Mouse (Mus musculus): ENCODE results near the gene Npepl1. TPM values are rescaled to one million over a fixed set of nuclear protein-coding genes. Genes with fewer than 3 reads are reported as not detected.

Gene Npepl1
- total and polyA plus RNA-seq, 3 experiments = 18.5 to 205 (median 81.5) TPM

- Histone ChIP-seq H3K4me1 (ENCODE audit: insufficient read depth, low read depth, low read length) (no peaks in the 10 kb centered on the region), H3K4me3 (ENCODE audit: low read depth, low read length) (no peak overlapping the region), H3K27me3 (ENCODE audit: insufficient read depth, low read length) (peaks cover 5% of the 10 kb centered on the region; the same call in 1 of the 2 replicates), H3K36me3 (replicated peaks) (no peaks in the 10 kb centered on the region), H3K9me3 (replicated peaks) (no peaks in the 10 kb centered on the region)
- no peak for ATAC-seq (ENCODE audit: extremely low read depth, insufficient number of reproducible peaks, low FRiP score, poor library complexity, severe bottlenecking)
- TF ChIP-seq CTCF (IDR thresholded peaks at IDR 0.05; ENCODE audit: low read depth, low read length) (no peak), GATA1 (IDR thresholded peaks at IDR 0.05; ENCODE audit: borderline replicate concordance, low read length) (no peak), POLR2AphosphoS5 (IDR thresholded peaks at IDR 0.05; ENCODE audit: insufficient replicate concordance, low read depth, low read length) (no peak), GATA2 (IDR thresholded peaks at IDR 0.05; ENCODE audit: borderline replicate concordance, low read depth, low read length) (no peak), TAL1 (conservative IDR thresholded peaks at IDR 0.05; ENCODE audit: low read depth, low read length) (no peak)
- no peak for DNase-seq (ENCODE audit: low spot score)
Measured at GRCm38 (mm10) chr2:174069532-174070049, 40.6 kb upstream of the Npepl1 start.

- H3K4me3 ChIP-seq (ENCODE audit: low read depth, low read length) = no peak overlapping the region
- no peaks in the 10 kb centered on the region for H3K9me3 ChIP-seq (replicated peaks)
- peaks cover 5% of the 10 kb centered on the region; the same call in 1 of the 2 replicates for H3K27me3 ChIP-seq (ENCODE audit: insufficient read depth, low read length)
- no peak for DNase-seq (ENCODE audit: low spot score)
- no peaks in the 10 kb centered on the region for H3K36me3 ChIP-seq (replicated peaks)
- ATAC-seq (ENCODE audit: extremely low read depth, insufficient number of reproducible peaks, low FRiP score, poor library complexity, severe bottlenecking) = no peak
- peaks cover 7% of the 10 kb centered on the region for H3K4me1 ChIP-seq (ENCODE audit: insufficient read depth, low read depth, low read length)
- no peak for TF ChIP-seq TAL1 (conservative IDR thresholded peaks at IDR 0.05; ENCODE audit: low read depth, low read length)
- TF ChIP-seq CTCF (IDR thresholded peaks at IDR 0.05; ENCODE audit: low read depth, low read length) = no peak
- TF ChIP-seq GATA1 (IDR thresholded peaks at IDR 0.05; ENCODE audit: borderline replicate concordance, low read length) = no peak
- TF ChIP-seq POLR2AphosphoS5 (IDR thresholded peaks at IDR 0.05; ENCODE audit: insufficient replicate concordance, low read depth, low read length) = no peak
- no peak for TF ChIP-seq GATA2 (IDR thresholded peaks at IDR 0.05; ENCODE audit: borderline replicate concordance, low read depth, low read length)
Measured at GRCm38 (mm10) chr2:174071406-174071805, 38.7 kb upstream of the Npepl1 start.

- no peak overlapping the region for H3K4me3 ChIP-seq (ENCODE audit: low read depth, low read length)
- no peak for DNase-seq (ENCODE audit: low spot score)
- H3K9me3 ChIP-seq (replicated peaks) = no peaks in the 10 kb centered on the region
- ATAC-seq (ENCODE audit: extremely low read depth, insufficient number of reproducible peaks, low FRiP score, poor library complexity, severe bottlenecking) = no peak
- peaks cover 16% of the 10 kb centered on the region for H3K4me1 ChIP-seq (ENCODE audit: insufficient read depth, low read depth, low read length)
- H3K36me3 ChIP-seq (replicated peaks) = no peaks in the 10 kb centered on the region
- peaks cover 5% of the 10 kb centered on the region; the same call in 1 of the 2 replicates for H3K27me3 ChIP-seq (ENCODE audit: insufficient read depth, low read length)
- TF ChIP-seq TAL1 (conservative IDR thresholded peaks at IDR 0.05; ENCODE audit: low read depth, low read length) (no peak), POLR2AphosphoS5 (IDR thresholded peaks at IDR 0.05; ENCODE audit: insufficient replicate concordance, low read depth, low read length) (no peak), CTCF (IDR thresholded peaks at IDR 0.05; ENCODE audit: low read depth, low read length) (no peak), GATA2 (IDR thresholded peaks at IDR 0.05; ENCODE audit: borderline replicate concordance, low read depth, low read length) (no peak), GATA1 (IDR thresholded peaks at IDR 0.05; ENCODE audit: borderline replicate concordance, low read length) (no peak)
Measured at GRCm38 (mm10) chr2:174073156-174073790, 36.9 kb upstream of the Npepl1 start.

DNA sequence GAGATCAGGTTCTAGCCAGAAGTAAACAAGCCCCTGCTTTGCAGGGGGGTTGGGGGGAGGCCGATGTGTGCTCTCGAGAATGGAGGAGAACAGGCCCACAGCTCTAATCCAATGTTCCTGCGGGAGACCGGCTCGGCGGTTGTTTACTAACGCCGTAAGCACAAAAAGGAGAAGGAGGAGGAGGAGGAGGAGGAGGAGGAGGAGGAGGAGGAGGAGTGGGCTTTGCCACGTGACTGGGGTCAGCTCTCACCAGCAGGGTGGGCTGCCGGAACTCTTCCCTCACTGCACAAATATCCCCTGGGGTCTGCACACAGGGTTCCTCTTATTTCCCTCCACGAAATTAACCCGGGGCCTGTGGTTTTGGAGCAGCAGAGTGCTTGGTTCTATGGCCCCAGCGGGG lies 35.5 kb upstream of the Npepl1 start:
- peaks cover 3% of the 10 kb centered on the region; the same call in 1 of the 2 replicates for H3K27me3 ChIP-seq (ENCODE audit: insufficient read depth, low read length)
- DNase-seq (ENCODE audit: low spot score) (no peak), ATAC-seq (ENCODE audit: extremely low read depth, insufficient number of reproducible peaks, low FRiP score, poor library complexity, severe bottlenecking) (no peak)
- no peak overlapping the region for H3K4me3 ChIP-seq (ENCODE audit: low read depth, low read length)
- TF ChIP-seq TAL1 (conservative IDR thresholded peaks at IDR 0.05; ENCODE audit: low read depth, low read length) (no peak), CTCF (IDR thresholded peaks at IDR 0.05; ENCODE audit: low read depth, low read length) (no peak), POLR2AphosphoS5 (IDR thresholded peaks at IDR 0.05; ENCODE audit: insufficient replicate concordance, low read depth, low read length) (no peak), GATA2 (IDR thresholded peaks at IDR 0.05; ENCODE audit: borderline replicate concordance, low read depth, low read length) (no peak)
- H3K9me3 ChIP-seq (replicated peaks) = no peaks in the 10 kb centered on the region
- H3K4me1 ChIP-seq (ENCODE audit: insufficient read depth, low read depth, low read length) = peaks cover 17% of the 10 kb centered on the region
- no peaks in the 10 kb centered on the region for H3K36me3 ChIP-seq (replicated peaks)

GRCm38 (mm10) chr2:174075072-174075570 lies 35.0 kb upstream of the Npepl1 start:
- TF ChIP-seq GATA1 (IDR thresholded peaks at IDR 0.05; ENCODE audit: borderline replicate concordance, low read length) (no peak), CTCF (IDR thresholded peaks at IDR 0.05; ENCODE audit: low read depth, low read length) (no peak), GATA2 (IDR thresholded peaks at IDR 0.05; ENCODE audit: borderline replicate concordance, low read depth, low read length) (no peak), TAL1 (conservative IDR thresholded peaks at IDR 0.05; ENCODE audit: low read depth, low read length) (no peak), POLR2AphosphoS5 (IDR thresholded peaks at IDR 0.05; ENCODE audit: insufficient replicate concordance, low read depth, low read length) (no peak)
- H3K4me3 ChIP-seq (ENCODE audit: low read depth, low read length) = no peak overlapping the region; the same call in 1 of the 2 replicates
- DNase-seq (ENCODE audit: low spot score) = no peak
- H3K9me3 ChIP-seq (replicated peaks) = no peaks in the 10 kb centered on the region
- no peak for ATAC-seq (ENCODE audit: extremely low read depth, insufficient number of reproducible peaks, low FRiP score, poor library complexity, severe bottlenecking)
- H3K27me3 ChIP-seq (ENCODE audit: insufficient read depth, low read length) = peaks cover 2% of the 10 kb centered on the region; the same call in 1 of the 2 replicates
- H3K4me1 ChIP-seq (ENCODE audit: insufficient read depth, low read depth, low read length) = peaks cover 17% of the 10 kb centered on the region
- no peaks in the 10 kb centered on the region for H3K36me3 ChIP-seq (replicated peaks)

- peak; percentile 82 for DNase-seq (ENCODE audit: low spot score)
- Histone ChIP-seq H3K27me3 (ENCODE audit: insufficient read depth, low read length) (peaks cover 2% of the 10 kb centered on the region; the same call in 1 of the 2 replicates), H3K4me3 (ENCODE audit: low read depth, low read length) (peak within 1 kb of the TSS; percentile 97), H3K9me3 (replicated peaks) (no peaks in the 10 kb centered on the region), H3K4me1 (ENCODE audit: insufficient read depth, low read depth, low read length) (peaks cover 24% of the 10 kb centered on the region), H3K36me3 (replicated peaks) (peaks cover 7% of the 10 kb centered on the region)
- no peak for TF ChIP-seq GATA2 (IDR thresholded peaks at IDR 0.05; ENCODE audit: borderline replicate concordance, low read depth, low read length)
- no peak for TF ChIP-seq GATA1 (IDR thresholded peaks at IDR 0.05; ENCODE audit: borderline replicate concordance, low read length)
- no peak for TF ChIP-seq POLR2AphosphoS5 (IDR thresholded peaks at IDR 0.05; ENCODE audit: insufficient replicate concordance, low read depth, low read length)
- TF ChIP-seq CTCF (IDR thresholded peaks at IDR 0.05; ENCODE audit: low read depth, low read length) = no peak
- no peak for TF ChIP-seq TAL1 (conservative IDR thresholded peaks at IDR 0.05; ENCODE audit: low read depth, low read length)
- peak; percentile 87 for ATAC-seq (ENCODE audit: extremely low read depth, insufficient number of reproducible peaks, low FRiP score, poor library complexity, severe bottlenecking)
Measured at GRCm38 (mm10) chr2:174075673-174076432, 34.3 kb upstream of the Npepl1 start, which contains the start of gene Stx16. Gene Stx16, plus strand, starts transcription at chr2:174076308.
